Mouse (Mus musculus) limb, embryonic 11.5 days (tissue): Measurements from ENCODE around the gene Asxl2. TPM values are rescaled to one million over a fixed set of nuclear protein-coding genes. Genes with fewer than 3 reads are reported as not detected.

Experiments used
- ATAC-seq: fragments of 200-750 bp; cut with Nextera tagmentation; 2 replicates; pipeline ENCODE4 v1.8.0; 2017; ENCODE audit warnings: low read depth; ENCODE audit not compliant: insufficient number of reproducible peaks, low FRiP score, low TSS enrichment
- DNase-seq: peaks from one replicate; pipeline ENCODE4 v3.0.0-alpha.2; 2015; ENCODE audit warnings: low spot score
- H3K27ac ChIP-seq: fragments of 300-500 bp; sonication (generic); replicated peaks from 2 replicates; pipeline ENCODE4 v1.5.1; 2014; ENCODE audit warnings: low read depth, mild to moderate bottlenecking, low read length
- H3K27me3 ChIP-seq: fragments of 300-500 bp; sonication (generic); 2 replicates; pipeline ENCODE4 v1.6.1; 2014; ENCODE audit warnings: mild to moderate bottlenecking, low read length, mixed read lengths; ENCODE audit not compliant: control insufficient read depth, insufficient read depth
- H3K36me3 ChIP-seq: fragments of 300-500 bp; sonication (generic); 2 replicates; pipeline ENCODE4 v1.6.1; 2014; ENCODE audit warnings: mild to moderate bottlenecking, low read length, moderate library complexity, mixed read lengths; ENCODE audit not compliant: control insufficient read depth, insufficient read depth
- H3K4me1 ChIP-seq: fragments of 300-500 bp; sonication (generic); 2 replicates; pipeline ENCODE4 v1.6.1; 2014; ENCODE audit warnings: low read length, mixed read lengths; ENCODE audit not compliant: control insufficient read depth, insufficient read depth
- H3K4me2 ChIP-seq: fragments of 300-500 bp; sonication (generic); 2 replicates; pipeline ENCODE4 v1.6.1; 2014; ENCODE audit warnings: low read depth, mild to moderate bottlenecking, moderate library complexity; ENCODE audit not compliant: severe bottlenecking
- H3K4me3 ChIP-seq: fragments of 300-500 bp; sonication (generic); 2 replicates; pipeline ENCODE4 v1.5.1; 2014; ENCODE audit warnings: low read depth, low read length
- H3K9ac ChIP-seq: fragments of 300-500 bp; sonication (generic); 2 replicates; pipeline ENCODE4 v1.6.1; 2014; ENCODE audit warnings: mild to moderate bottlenecking, low read length
- H3K9me3 ChIP-seq: fragments of 300-500 bp; sonication (generic); 2 replicates; pipeline ENCODE4 v1.6.1; 2016; ENCODE audit warnings: low read length; ENCODE audit not compliant: control insufficient read depth
- WGBS: fragments of 180-500 bp; shearing (Covaris S2); extraction: QIAGEN DNeasy Blood & Tissue Kit; methylation state at CpG from one replicate; pipeline ENCODE4 v1.1.7; 2014; 5-methylcytosine and 5-hydroxymethylcytosine counted together
- polyA plus RNA-seq: library from polyadenylated mRNA; unstranded; fragments of >200 nt; fragmentation: Nextera tagmentation; extraction: Ambion mirVana; gene quantifications from 2 replicates; pipeline ENCODE4 v1.2.1, GENCODE M21; 2014

Asxl2 gene
- polyA plus RNA-seq, 1 experiment from 2014 or later = 18.0 TPM

GRCm38 (mm10) chr12:3430985-3431384, 4.3 kb downstream of the Asxl2 start:
- Histone ChIP-seq H3K4me2 (no peak overlapping the region), H3K27ac (no peak overlapping the region), H3K9me3 (no peaks in the 10 kb centered on the region), H3K4me3 (no peak overlapping the region), H3K27me3 (no peaks in the 10 kb centered on the region), H3K9ac (no peak overlapping the region), H3K4me1 (no peaks in the 10 kb centered on the region), H3K36me3 (no peaks in the 10 kb centered on the region)
- ATAC-seq (no peak), DNase-seq (no peak)

GRCm38 (mm10) chr12:3433736-3434135, 7.1 kb downstream of the Asxl2 start:
- 65% methylated on average over 1 of the region's 1 CpGs for WGBS
- H3K4me1 ChIP-seq = no peaks in the 10 kb centered on the region
- H3K27ac ChIP-seq = no peak overlapping the region
- no peaks in the 10 kb centered on the region for H3K27me3 ChIP-seq
- no peak overlapping the region for H3K4me2 ChIP-seq
- DNase-seq (no peak), ATAC-seq (no peak)
- H3K9me3 ChIP-seq = no peaks in the 10 kb centered on the region
- no peak overlapping the region for H3K9ac ChIP-seq
- no peak overlapping the region for H3K4me3 ChIP-seq
- H3K36me3 ChIP-seq = no peaks in the 10 kb centered on the region

DNA sequence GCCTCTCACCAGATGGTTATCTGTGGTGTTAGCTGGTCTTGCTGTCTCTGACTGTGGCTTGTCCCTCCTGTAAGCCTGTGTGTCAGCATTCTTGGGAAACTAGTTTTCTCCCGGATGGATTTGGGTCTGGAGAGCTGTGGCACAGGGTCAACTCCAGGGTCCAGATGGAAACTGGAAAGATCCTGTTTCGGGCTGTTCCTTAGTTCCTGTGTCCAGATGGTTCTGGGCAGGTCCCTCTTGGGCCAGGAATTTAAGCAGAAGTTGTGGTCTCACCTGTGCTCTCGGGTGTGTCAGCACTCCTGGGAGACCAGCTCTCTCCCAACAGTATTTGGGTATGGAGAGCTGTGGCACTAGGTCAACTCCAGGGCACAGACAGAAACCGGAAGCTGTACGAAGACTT, 9.8 kb downstream of the Asxl2 start:
- ATAC-seq = no peak
- no peak overlapping the region for H3K4me2 ChIP-seq
- H3K27ac ChIP-seq = no peak overlapping the region
- no peaks in the 10 kb centered on the region for H3K9me3 ChIP-seq
- no peak overlapping the region for H3K4me3 ChIP-seq
- 85% methylated on average over 5 of the region's 5 CpGs for WGBS
- no peak for DNase-seq
- no peaks in the 10 kb centered on the region for H3K27me3 ChIP-seq
- H3K36me3 ChIP-seq = no peaks in the 10 kb centered on the region
- no peaks in the 10 kb centered on the region for H3K4me1 ChIP-seq
- no peak overlapping the region for H3K9ac ChIP-seq

- H3K36me3 ChIP-seq = no peaks in the 10 kb centered on the region
- no peak overlapping the region for H3K4me2 ChIP-seq
- 92% methylated on average over 1 of the region's 1 CpGs for whole genome bisulfite sequencing
- H3K27me3 ChIP-seq = no peaks in the 10 kb centered on the region
- no peaks in the 10 kb centered on the region for H3K4me1 ChIP-seq
- no peak overlapping the region for H3K4me3 ChIP-seq
- H3K9me3 ChIP-seq = no peaks in the 10 kb centered on the region
- DNase-seq (no peak), ATAC-seq (no peak)
- H3K27ac ChIP-seq = no peak overlapping the region
- no peak overlapping the region for H3K9ac ChIP-seq
These were observed 11.2 kb downstream of the Asxl2 start for GRCm38 (mm10) chr12:3437815-3438214.

- Histone ChIP-seq H3K4me3 (no peak overlapping the region), H3K4me2 (no peak overlapping the region), H3K27ac (no peak overlapping the region), H3K9me3 (no peaks in the 10 kb centered on the region), H3K27me3 (no peaks in the 10 kb centered on the region), H3K36me3 (no peaks in the 10 kb centered on the region), H3K9ac (no peak overlapping the region), H3K4me1 (no peaks in the 10 kb centered on the region)
- ATAC-seq (no peak), DNase-seq (no peak)
- WGBS = 91% methylated on average over 2 of the region's 2 CpGs
These were observed 14.3 kb downstream of the Asxl2 start for GRCm38 (mm10) chr12:3440916-3441315.

- Histone ChIP-seq H3K4me2 (no peak overlapping the region), H3K9ac (no peak overlapping the region), H3K36me3 (no peaks in the 10 kb centered on the region), H3K27me3 (no peaks in the 10 kb centered on the region), H3K4me1 (no peaks in the 10 kb centered on the region), H3K4me3 (no peak overlapping the region), H3K27ac (no peak overlapping the region), H3K9me3 (no peaks in the 10 kb centered on the region)
- WGBS = 89% methylated on average over 5 of the region's 5 CpGs
- ATAC-seq (no peak), DNase-seq (no peak)
These were observed 14.7 kb downstream of the Asxl2 start for GRCm38 (mm10) chr12:3441361-3441760.

- Histone ChIP-seq H3K27ac (no peak overlapping the region), H3K4me1 (no peaks in the 10 kb centered on the region), H3K4me3 (no peak overlapping the region), H3K9ac (no peak overlapping the region), H3K9me3 (no peaks in the 10 kb centered on the region), H3K4me2 (no peak overlapping the region), H3K27me3 (no peaks in the 10 kb centered on the region), H3K36me3 (no peaks in the 10 kb centered on the region)
- WGBS = 92% methylated on average over 3 of the region's 3 CpGs
- ATAC-seq (no peak), DNase-seq (no peak)
These were observed 26.9 kb downstream of the Asxl2 start for GRCm38 (mm10) chr12:3453554-3453953.

- Histone ChIP-seq H3K9ac (no peak overlapping the region), H3K36me3 (no peaks in the 10 kb centered on the region; the same call in 1 of the 2 replicates), H3K9me3 (no peaks in the 10 kb centered on the region), H3K27ac (no peak overlapping the region), H3K4me2 (no peak overlapping the region), H3K27me3 (no peaks in the 10 kb centered on the region), H3K4me3 (no peak overlapping the region), H3K4me1 (no peaks in the 10 kb centered on the region)
- no peak for ATAC-seq
- 95% methylated on average over 3 of the region's 3 CpGs for WGBS
- DNase-seq = no peak
These were observed 36.4 kb downstream of the Asxl2 start for GRCm38 (mm10) chr12:3463087-3463486.

DNA sequence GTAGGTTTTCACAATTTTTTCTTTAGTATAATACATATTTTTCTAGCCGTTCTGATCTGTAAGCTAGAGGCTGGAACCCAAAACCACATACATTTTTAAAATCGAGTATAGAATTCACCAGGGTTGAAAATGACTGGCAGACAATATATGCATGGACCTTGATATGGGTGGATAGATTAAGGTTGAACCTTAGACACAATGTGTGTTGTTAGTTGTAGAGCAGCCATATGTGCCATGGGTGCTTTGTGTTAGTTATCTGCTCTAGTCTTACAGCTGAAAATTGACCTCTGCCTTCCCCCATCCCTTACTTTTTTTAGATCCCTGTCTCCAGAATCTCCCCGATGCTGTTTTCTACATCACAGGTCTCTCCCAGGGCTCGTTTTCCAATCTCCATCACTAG, 73.0 kb downstream of the Asxl2 start:
- Histone ChIP-seq H3K4me1 (no peaks in the 10 kb centered on the region), H3K4me3 (no peak overlapping the region), H3K4me2 (no peak overlapping the region), H3K9me3 (no peaks in the 10 kb centered on the region), H3K36me3 (peaks cover 2% of the 10 kb centered on the region; the same call in 1 of the 2 replicates), H3K27me3 (no peaks in the 10 kb centered on the region), H3K27ac (no peak overlapping the region), H3K9ac (no peak overlapping the region)
- DNase-seq (no peak), ATAC-seq (no peak)
- WGBS = 77% methylated on average over 4 of the region's 4 CpGs
